Mouse (Mus musculus) kidney, adult 11 months (tissue): ENCODE measurements at regions not wholly inside any gene's neighbourhood (a gene's known extent, or its start where the extent isn't known, plus 50 kb on each side); places are given as distances from the start of the nearest gene placed in this dataset.

ENCODE experiments used
- DNase-seq: peaks from one replicate; pipeline ENCODE4 v3.0.0; 2022

GRCm38 (mm10) chr2:148292895-148293294 lies 102.2 kb upstream of the Sstr4 start:
- DNase-seq, result no peak

GRCm38 (mm10) chr2:148300879-148301278 lies 94.3 kb upstream of the Sstr4 start:
- no peak for DNase-seq

- DNase-seq, result no peak
Observed at GRCm38 (mm10) chr2:148312255-148312654, 82.9 kb upstream of the Sstr4 start.

GRCm38 (mm10) chr2:148320896-148321295 lies 74.2 kb upstream of the Sstr4 start:
- no peak for DNase-seq

- DNase-seq, result no peak
Observed at GRCm38 (mm10) chr2:148325362-148325761, 69.8 kb upstream of the Sstr4 start.

GRCm38 (mm10) chr2:148325854-148326387 lies 69.2 kb upstream of the Sstr4 start:
- no peak for DNase-seq

- DNase-seq, result no peak
Observed at GRCm38 (mm10) chr2:148326414-148326813, 68.7 kb upstream of the Sstr4 start.

- DNase-seq, result no peak
Observed at GRCm38 (mm10) chr2:148327552-148327951, 67.6 kb upstream of the Sstr4 start.

GRCm38 (mm10) chr2:148330368-148330767 lies 64.8 kb upstream of the Sstr4 start:
- no peak for DNase-seq

- DNase-seq, result no peak
Observed at GRCm38 (mm10) chr2:148334555-148334954, 60.6 kb upstream of the Sstr4 start.

- DNase-seq, result peak; percentile 8
Observed at GRCm38 (mm10) chr2:148336626-148337025, 58.5 kb upstream of the Sstr4 start.

GRCm38 (mm10) chr2:148338308-148338768 lies 56.8 kb upstream of the Sstr4 start:
- peak; percentile 74 for DNase-seq

- no peak for DNase-seq
Observed at GRCm38 (mm10) chr2:148338894-148339293, 56.2 kb upstream of the Sstr4 start.

- DNase-seq, result no peak
Observed at GRCm38 (mm10) chr2:148344193-148344592, 51.0 kb upstream of the Sstr4 start.
